Mouse (Mus musculus) kidney, embryonic 16.5 days (tissue): Measurements from ENCODE around the gene Otud3. TPM values are rescaled to one million over a fixed set of nuclear protein-coding genes. Genes with fewer than 3 reads are reported as not detected.
"Not testable (repeated sequence)": the region's sequence is repeated elsewhere in the genome, so short reads cannot be mapped to it uniquely, and the experiment has no call there.

Experiments
- ATAC-seq: fragments of 200-750 bp; cut with Nextera tagmentation; 2 replicates; pipeline ENCODE4 v1.8.0; 2017; ENCODE audit warnings: moderate TSS enrichment; ENCODE audit not compliant: low FRiP score, low TSS enrichment
- H3K27ac ChIP-seq: fragments of 300-500 bp; sonication (generic); 2 replicates; pipeline ENCODE4 v1.5.1; 2014; ENCODE audit warnings: low read length
- H3K27me3 ChIP-seq: fragments of 300-500 bp; sonication (generic); 2 replicates; pipeline ENCODE4 v1.6.1; 2014; ENCODE audit warnings: low read length, control low read depth, mixed read lengths; ENCODE audit not compliant: insufficient read depth
- H3K36me3 ChIP-seq: fragments of 300-500 bp; sonication (generic); 2 replicates; pipeline ENCODE4 v1.6.1; 2014; ENCODE audit warnings: low read length, control low read depth, mixed read lengths; ENCODE audit not compliant: insufficient read depth
- H3K4me1 ChIP-seq: fragments of 300-500 bp; sonication (generic); 2 replicates; pipeline ENCODE4 v1.6.1; 2014; ENCODE audit warnings: low read length, control low read depth, mixed read lengths; ENCODE audit not compliant: insufficient read depth
- H3K4me2 ChIP-seq: fragments of 300-500 bp; sonication (generic); replicated peaks from 2 replicates; pipeline ENCODE4 v1.6.1; 2014; ENCODE audit warnings: low read depth, low read length
- H3K4me3 ChIP-seq: fragments of 300-500 bp; sonication (generic); 2 replicates; pipeline ENCODE4 v1.5.1; 2014; ENCODE audit warnings: mild to moderate bottlenecking, low read length
- H3K9ac ChIP-seq: fragments of 300-500 bp; sonication (generic); replicated peaks from 2 replicates; pipeline ENCODE4 v1.6.1; 2014; ENCODE audit warnings: low read length
- H3K9me3 ChIP-seq: fragments of 300-500 bp; sonication (generic); 2 replicates; pipeline ENCODE4 v1.6.1; 2016; ENCODE audit warnings: low read length, control low read depth
- WGBS: fragments of 180-500 bp; shearing (Covaris S2); extraction: QIAGEN DNeasy Blood & Tissue Kit; methylation state at CpG from one replicate; pipeline ENCODE4 v1.1.7; 2014; 5-methylcytosine and 5-hydroxymethylcytosine counted together
- polyA plus RNA-seq: library from polyadenylated mRNA; unstranded; fragments of >200 nt; fragmentation: Nextera tagmentation; extraction: Ambion mirVana; gene quantifications from 2 replicates; pipeline ENCODE4 v1.2.1, GENCODE M21; 2015

Otud3 gene
- polyA plus RNA-seq, 1 experiment from 2014 or later = 3.0 TPM

- ATAC-seq = no peak
- H3K9ac ChIP-seq = no peak overlapping the region
- no peaks in the 10 kb centered on the region for H3K4me1 ChIP-seq
- no peak overlapping the region for H3K27ac ChIP-seq
- 76% methylated on average over 7 of the region's 7 CpGs for WGBS
- no peak overlapping the region for H3K4me2 ChIP-seq
- no peaks in the 10 kb centered on the region for H3K27me3 ChIP-seq
- H3K9me3 ChIP-seq = no peaks in the 10 kb centered on the region
- no peak overlapping the region for H3K4me3 ChIP-seq
- peaks cover 39% of the 10 kb centered on the region for H3K36me3 ChIP-seq
These were observed 14.4 kb downstream of the Otud3 start for GRCm38 (mm10) chr4:138899361-138899760.

DNA sequence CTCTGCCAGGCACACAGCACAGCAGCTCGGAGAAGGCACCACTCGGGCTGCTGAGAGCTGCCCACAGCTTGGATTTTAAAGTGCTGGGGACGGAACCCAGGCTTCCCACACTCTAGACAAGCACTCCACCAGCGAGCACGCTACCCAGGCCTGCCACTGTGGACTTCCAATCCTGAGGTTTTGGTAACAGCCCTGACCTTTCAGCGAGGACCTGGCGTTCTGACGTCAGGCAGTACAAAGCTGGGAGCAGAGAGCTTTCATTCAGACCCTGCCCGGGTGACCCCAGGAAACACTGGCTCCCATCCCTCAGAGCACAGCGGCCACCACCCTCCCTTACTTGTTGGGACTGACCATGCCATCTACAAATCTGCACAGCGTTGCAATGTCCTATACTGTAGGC, 20.0 kb downstream of the Otud3 start:
- H3K4me1 ChIP-seq, H3K9me3 ChIP-seq, H3K27ac ChIP-seq, H3K27me3 ChIP-seq, H3K4me2 ChIP-seq, H3K4me3 ChIP-seq, ATAC-seq, H3K9ac ChIP-seq: not testable (repeated sequence)
- H3K36me3 ChIP-seq = peaks cover 38% of the 10 kb centered on the region
- 89% methylated on average over 11 of the region's 11 CpGs for WGBS

DNA sequence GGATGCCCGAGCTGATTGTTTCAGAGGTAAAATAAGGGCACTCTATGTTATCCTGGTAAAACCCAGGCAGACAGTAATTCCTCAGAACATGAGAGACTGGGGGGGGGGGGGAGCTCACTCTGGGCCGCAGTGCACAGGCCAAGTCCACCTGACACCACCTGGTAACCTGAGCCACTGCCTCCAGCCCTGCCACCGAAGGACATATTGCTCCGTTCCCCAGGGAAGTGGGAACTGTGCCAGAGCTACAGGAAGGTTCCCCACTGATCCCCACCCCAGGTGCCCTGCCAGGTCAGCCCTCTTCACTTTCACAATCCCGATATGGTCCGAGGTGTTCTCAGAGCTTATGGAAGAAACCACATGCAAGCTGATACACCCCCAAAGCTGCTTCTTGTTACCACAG, 21.1 kb downstream of the Otud3 start:
- H3K4me1 ChIP-seq = no peaks in the 10 kb centered on the region
- H3K27me3 ChIP-seq = no peaks in the 10 kb centered on the region
- 62% methylated on average over 6 of the region's 6 CpGs for WGBS
- H3K9ac ChIP-seq = no peak overlapping the region
- H3K27ac ChIP-seq = no peak overlapping the region
- H3K4me2 ChIP-seq = no peak overlapping the region
- H3K9me3 ChIP-seq = no peaks in the 10 kb centered on the region
- no peak for ATAC-seq
- H3K4me3 ChIP-seq = no peak overlapping the region
- peaks cover 35% of the 10 kb centered on the region for H3K36me3 ChIP-seq

GRCm38 (mm10) chr4:138889635-138890034, 24.1 kb downstream of the Otud3 start:
- H3K4me2 ChIP-seq = no peak overlapping the region
- H3K9me3 ChIP-seq = no peaks in the 10 kb centered on the region
- H3K36me3 ChIP-seq = peaks cover 14% of the 10 kb centered on the region; the same call in 1 of the 2 replicates
- H3K4me1 ChIP-seq = no peaks in the 10 kb centered on the region
- ATAC-seq = no peak
- no peaks in the 10 kb centered on the region for H3K27me3 ChIP-seq
- no peak overlapping the region for H3K27ac ChIP-seq
- no peak overlapping the region for H3K9ac ChIP-seq
- 81% methylated on average over 8 of the region's 8 CpGs for WGBS
- no peak overlapping the region for H3K4me3 ChIP-seq

DNA sequence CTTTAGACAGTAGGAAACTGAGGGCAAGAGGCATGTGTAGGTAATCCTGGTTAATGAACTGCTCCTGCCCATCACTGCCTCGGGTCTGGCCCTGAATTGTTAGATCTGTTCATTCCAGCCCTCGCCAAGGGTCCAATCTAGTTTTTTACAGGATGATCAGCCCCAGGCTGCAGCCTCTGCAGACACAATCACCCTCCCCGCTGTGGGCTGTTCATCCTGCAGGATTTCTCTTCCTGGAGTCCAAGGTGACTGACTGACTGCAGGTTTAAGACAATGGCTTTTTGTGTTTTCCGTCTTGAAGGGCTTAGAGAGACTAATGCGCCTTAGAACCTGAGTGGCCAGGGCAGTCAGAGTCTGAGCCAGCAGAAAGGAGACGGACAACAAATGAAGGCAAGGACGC, 24.6 kb downstream of the Otud3 start:
- WGBS = 63% methylated on average over 7 of the region's 7 CpGs
- no peak for ATAC-seq
- H3K4me2 ChIP-seq = no peak overlapping the region
- no peaks in the 10 kb centered on the region for H3K27me3 ChIP-seq
- no peaks in the 10 kb centered on the region for H3K9me3 ChIP-seq
- peaks cover 9% of the 10 kb centered on the region; the same call in 1 of the 2 replicates for H3K36me3 ChIP-seq
- H3K4me1 ChIP-seq = 0 out of 2 replicates have a peak, but pooled peaks cover under 1% of the 10 kb centered on the region
- H3K4me3 ChIP-seq = no peak overlapping the region
- no peak overlapping the region for H3K27ac ChIP-seq
- no peak overlapping the region for H3K9ac ChIP-seq

DNA sequence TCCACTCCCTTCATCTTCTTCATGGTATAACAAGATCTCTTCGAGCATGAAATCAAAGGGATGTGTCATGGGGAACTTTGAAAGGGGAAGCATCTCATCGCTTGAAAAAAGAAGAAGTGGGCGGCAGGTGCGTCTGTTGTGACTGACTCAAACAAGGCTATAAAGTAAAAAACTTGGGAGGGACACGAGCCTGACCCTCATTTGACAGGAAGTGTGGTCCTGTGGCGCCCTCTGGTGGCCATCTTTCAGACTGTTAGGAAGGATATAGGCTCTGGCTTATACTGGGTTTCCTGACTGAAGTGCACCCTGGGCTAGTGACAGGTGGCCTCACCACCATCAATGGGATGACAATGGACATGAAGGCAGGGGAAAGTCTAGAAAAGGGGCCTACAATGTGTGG, 29.5 kb downstream of the Otud3 start:
- ATAC-seq = peak; percentile 64; the same call in 1 of the 2 replicates
- H3K9me3 ChIP-seq = no peaks in the 10 kb centered on the region
- H3K36me3 ChIP-seq = no peaks in the 10 kb centered on the region
- no peak overlapping the region for H3K27ac ChIP-seq
- no peaks in the 10 kb centered on the region for H3K27me3 ChIP-seq
- H3K9ac ChIP-seq = no peak overlapping the region
- whole genome bisulfite sequencing = 10% methylated on average over 6 of the region's 6 CpGs
- H3K4me3 ChIP-seq = no peak overlapping the region
- no peak overlapping the region for H3K4me2 ChIP-seq
- H3K4me1 ChIP-seq = peaks cover 13% of the 10 kb centered on the region

GRCm38 (mm10) chr4:138882179-138882578, 31.6 kb downstream of the Otud3 start:
- no peaks in the 10 kb centered on the region for H3K36me3 ChIP-seq
- 12% methylated on average over 16 of the region's 16 CpGs for WGBS
- H3K9me3 ChIP-seq = no peaks in the 10 kb centered on the region
- H3K4me1 ChIP-seq = peaks cover 23% of the 10 kb centered on the region
- peak overlapping the region; percentile 46 for H3K4me2 ChIP-seq
- 0 out of 2 replicates have a peak overlapping the region, but pooled peaks have one; percentile 9 for H3K4me3 ChIP-seq
- H3K27ac ChIP-seq = no peak overlapping the region
- peak overlapping the region; percentile 49 for H3K9ac ChIP-seq
- ATAC-seq = no peak
- H3K27me3 ChIP-seq = no peaks in the 10 kb centered on the region

- no peaks in the 10 kb centered on the region for H3K27me3 ChIP-seq
- H3K4me1 ChIP-seq = peaks cover 23% of the 10 kb centered on the region
- H3K4me2 ChIP-seq = no peak overlapping the region
- no peaks in the 10 kb centered on the region for H3K9me3 ChIP-seq
- no peaks in the 10 kb centered on the region for H3K36me3 ChIP-seq
- no peak for ATAC-seq
- 87% methylated on average over 7 of the region's 7 CpGs for WGBS
- H3K9ac ChIP-seq = no peak overlapping the region
- no peak overlapping the region for H3K4me3 ChIP-seq
- H3K27ac ChIP-seq = no peak overlapping the region
These were observed 32.7 kb downstream of the Otud3 start for GRCm38 (mm10) chr4:138880811-138881584.

DNA sequence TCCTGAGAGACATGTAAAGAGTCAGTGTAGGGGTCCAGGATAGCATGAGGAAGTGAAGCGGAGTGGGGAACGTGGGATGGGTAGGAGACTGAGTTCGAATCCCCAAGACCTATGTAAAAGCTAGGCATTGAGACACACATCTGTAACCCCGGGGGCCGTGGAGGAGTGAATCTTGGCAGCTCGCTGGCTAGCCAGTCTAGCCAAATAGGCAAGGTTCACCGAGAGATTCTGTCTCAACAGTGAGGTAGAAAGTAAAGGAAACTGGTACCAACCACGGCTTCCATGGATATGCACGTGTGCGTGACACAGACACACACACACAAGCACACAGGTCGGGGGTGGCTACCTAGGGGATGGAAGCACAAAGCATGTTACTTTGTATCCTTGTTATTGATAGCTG, 33.9 kb downstream of the Otud3 start:
- ATAC-seq = no peak
- Histone ChIP-seq H3K9me3 (no peaks in the 10 kb centered on the region), H3K27ac (no peak overlapping the region), H3K4me3 (no peak overlapping the region), H3K27me3 (no peaks in the 10 kb centered on the region), H3K36me3 (no peaks in the 10 kb centered on the region), H3K4me1 (peaks cover 23% of the 10 kb centered on the region), H3K9ac (no peak overlapping the region), H3K4me2 (no peak overlapping the region)
- 82% methylated on average over 11 of the region's 11 CpGs for WGBS

DNA sequence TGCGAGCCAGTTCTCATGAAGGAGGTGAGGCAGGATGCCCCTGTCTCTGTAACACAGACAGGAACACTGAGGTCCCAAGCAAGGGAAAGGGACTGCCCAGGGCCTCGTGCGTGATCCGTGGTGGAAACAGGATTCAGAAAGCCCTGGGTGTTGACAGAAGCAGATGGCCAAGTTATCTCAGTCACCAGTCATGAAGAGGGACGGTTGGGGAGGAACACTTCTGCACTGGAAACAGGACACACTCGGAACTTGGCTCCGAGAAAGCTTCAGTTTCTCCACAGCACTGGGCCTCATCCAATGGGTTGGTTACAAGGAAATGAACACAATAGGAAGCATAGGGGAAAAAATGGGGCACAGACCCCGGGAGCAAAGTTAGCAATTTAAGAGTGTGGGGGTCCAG, 35.0 kb downstream of the Otud3 start:
- WGBS = 35% methylated on average over 8 of the region's 8 CpGs
- no peak overlapping the region for H3K4me2 ChIP-seq
- no peaks in the 10 kb centered on the region for H3K36me3 ChIP-seq
- no peak overlapping the region for H3K27ac ChIP-seq
- no peaks in the 10 kb centered on the region for H3K9me3 ChIP-seq
- no peak overlapping the region for H3K4me3 ChIP-seq
- H3K4me1 ChIP-seq = peaks cover 21% of the 10 kb centered on the region
- no peak overlapping the region for H3K9ac ChIP-seq
- H3K27me3 ChIP-seq = no peaks in the 10 kb centered on the region
- no peak for ATAC-seq
